9 mouse cellular contexts compared by ENCODE assay signal in the genomic region with DNA sequence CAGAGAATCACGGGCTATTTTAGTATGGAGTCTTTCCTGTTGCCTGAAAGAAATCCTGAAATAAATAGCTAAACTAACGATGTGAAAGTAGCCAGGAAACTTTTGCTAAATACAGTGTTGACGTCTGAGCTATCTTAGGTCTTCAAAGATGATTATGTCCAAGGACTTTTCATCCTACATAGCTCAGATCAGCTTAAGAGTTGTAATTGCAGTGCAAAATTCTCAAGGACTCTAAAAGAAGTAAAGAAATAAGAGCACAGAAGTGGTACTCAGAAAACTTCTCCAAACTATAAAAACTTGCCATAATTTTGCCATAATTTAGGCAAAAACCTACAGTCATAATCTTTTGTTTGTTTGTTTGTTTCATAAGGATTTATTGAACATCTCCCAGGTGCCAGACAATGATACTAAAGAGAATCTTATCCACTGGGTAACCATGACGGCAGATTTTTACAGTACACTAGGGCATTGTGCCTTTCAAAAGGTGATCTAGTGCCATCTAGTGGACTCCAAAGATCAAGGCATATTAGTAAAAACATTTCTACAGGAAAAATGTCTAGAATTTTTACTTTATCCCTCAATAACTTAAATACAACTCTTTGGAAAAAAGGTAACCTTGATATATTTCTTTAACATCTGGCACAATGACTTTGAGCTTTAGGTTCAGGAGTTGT. TPM values are rescaled to one million over a fixed set of nuclear protein-coding genes. Genes with fewer than 3 reads are reported as not detected.
DNase-seq lines count a peak whose midpoint lies in the region; ATAC-seq and TF ChIP-seq lines count a peak whose summit lies in the region.
"Had no signal": no experiment of that assay in that cellular context is flagged by ENCODE, and none has a peak within 500 bp of the region (broad histone marks: within the 10 kb centered on the region; RNA-seq: fewer than 3 reads in every experiment).

No protein-coding gene starts in this region.

- no peak for ATAC-seq in liver, postnatal 0 days
- no peak for ATAC-seq in liver, embryonic 11.5 days (replicated peaks; ENCODE audit: low FRiP score)
- ATAC-seq in forebrain, embryonic 14.5 days, result peak; percentile 83
- peak; percentile 85 for ATAC-seq in neural tube, embryonic 13.5 days (ENCODE audit: low read depth)

- no peak for TF ChIP-seq POLR2A in cerebellum, adult 2 months (IDR thresholded peaks at IDR 0.05; ENCODE audit: borderline replicate concordance, insufficient read depth, low read length)
- no peak for TF ChIP-seq POLR2A in thymus, adult 2 months (IDR thresholded peaks at IDR 0.05; ENCODE audit: control insufficient read depth, extremely low read depth, insufficient read depth, low read length, poor library complexity)

- peak in 1 of 2 experiments; percentile 4 for DNase-seq in cerebellum, adult 2 months
- no peak for DNase-seq in cerebellum, postnatal 4 days (ENCODE audit: low spot score in 2 of 2)
- no peak for DNase-seq in liver, postnatal 0 days
- no peak for DNase-seq in liver, embryonic 11.5 days (ENCODE audit: low spot score)
- peak; percentile 82 for DNase-seq in forebrain, embryonic 14.5 days (ENCODE audit: low spot score)
- no peak for DNase-seq in adrenal gland, postnatal 36 days
- no peak for DNase-seq in thymus, adult 2 months

- H3K27ac ChIP-seq in cerebellum, adult 2 months (ENCODE audit: insufficient read depth, low read length), result no peak overlapping the region
- H3K27ac ChIP-seq in liver, postnatal 0 days (ENCODE audit: low read depth), result no peak overlapping the region
- H3K27ac ChIP-seq in liver, embryonic 11.5 days (ENCODE audit: low read depth, low read length), result no peak overlapping the region
- H3K27ac ChIP-seq in forebrain, embryonic 14.5 days (ENCODE audit: low read depth, low read length), result no peak overlapping the region
- H3K27ac ChIP-seq in neural tube, embryonic 13.5 days (replicated peaks), result no peak overlapping the region
- no peak overlapping the region for H3K27ac ChIP-seq in thymus, adult 2 months (ENCODE audit: control insufficient read depth, insufficient read depth, low read length)
- H3K27ac ChIP-seq: lung, embryonic 15.5 days had no signal

- peak; percentile 25; the same call in 1 of the 2 replicates for TF ChIP-seq CTCF in cerebellum, adult 2 months (IDR thresholded peaks at IDR 0.05; ENCODE audit: borderline replicate concordance, insufficient read depth, low read depth, low read length)
- TF ChIP-seq CTCF in liver, postnatal 0 days (IDR thresholded peaks at IDR 0.05; ENCODE audit: low read depth), result peak; percentile 43
- no peak for TF ChIP-seq CTCF in thymus, adult 2 months (IDR thresholded peaks at IDR 0.05; ENCODE audit: borderline replicate concordance, control insufficient read depth, extremely low read depth, insufficient read depth, low read length, poor library complexity)

- H3K4me3 ChIP-seq in cerebellum, adult 2 months (replicated peaks; ENCODE audit: insufficient read depth, low read depth, low read length), result no peak overlapping the region
- no peak overlapping the region for H3K4me3 ChIP-seq in liver, postnatal 0 days (ENCODE audit: low read depth, low read length)
- H3K4me3 ChIP-seq in liver, embryonic 11.5 days (ENCODE audit: low read depth, low read length), result no peak overlapping the region
- no peak overlapping the region for H3K4me3 ChIP-seq in forebrain, embryonic 14.5 days (ENCODE audit: low read depth, low read length)
- H3K4me3 ChIP-seq in neural tube, embryonic 13.5 days, result no peak overlapping the region
- H3K4me3 ChIP-seq in thymus, adult 2 months (ENCODE audit: control insufficient read depth, insufficient read depth, low read length), result no peak overlapping the region
- H3K4me3 ChIP-seq: lung, embryonic 15.5 days had no signal

- H3K27me3 ChIP-seq in cerebellum, adult 2 months (ENCODE audit: control insufficient read depth, insufficient read depth, low read length), result no peaks in the 10 kb centered on the region
- H3K27me3 ChIP-seq in liver, postnatal 0 days (ENCODE audit: insufficient read depth, low read length), result no peaks in the 10 kb centered on the region
- no peaks in the 10 kb centered on the region for H3K27me3 ChIP-seq in liver, embryonic 11.5 days (replicated peaks; ENCODE audit: control insufficient read depth, insufficient read depth, low read length)
- no peaks in the 10 kb centered on the region for H3K27me3 ChIP-seq in forebrain, embryonic 14.5 days (replicated peaks; ENCODE audit: control insufficient read depth, insufficient read depth, low read length)
- H3K27me3 ChIP-seq in neural tube, embryonic 13.5 days, result no peaks in the 10 kb centered on the region
- H3K27me3 ChIP-seq in thymus, adult 2 months (ENCODE audit: control insufficient read depth, insufficient read depth, low read length), result no peaks in the 10 kb centered on the region
- H3K27me3 ChIP-seq: lung, embryonic 15.5 days had no signal

- TF ChIP-seq EP300 in liver, postnatal 0 days (IDR thresholded peaks at IDR 0.05; ENCODE audit: low read depth), result no peak

- no peaks in the 10 kb centered on the region for H3K36me3 ChIP-seq in liver, postnatal 0 days (replicated peaks; ENCODE audit: insufficient read depth, low read length)
- no peaks in the 10 kb centered on the region for H3K36me3 ChIP-seq in liver, embryonic 11.5 days (ENCODE audit: control insufficient read depth, insufficient read depth, low read length)
- H3K36me3 ChIP-seq in forebrain, embryonic 14.5 days (ENCODE audit: control insufficient read depth, insufficient read depth, low read length), result no peaks in the 10 kb centered on the region
- H3K36me3 ChIP-seq in neural tube, embryonic 13.5 days, result no peaks in the 10 kb centered on the region
- no peaks in the 10 kb centered on the region for H3K36me3 ChIP-seq in thymus, adult 2 months (ENCODE audit: control insufficient read depth, insufficient read depth, low read length)
- H3K36me3 ChIP-seq: lung, embryonic 15.5 days had no signal

- H3K9ac ChIP-seq in liver, postnatal 0 days (replicated peaks), result no peak overlapping the region
- H3K9ac ChIP-seq in liver, embryonic 11.5 days (ENCODE audit: low read depth, low read length), result no peak overlapping the region
- no peak overlapping the region for H3K9ac ChIP-seq in forebrain, embryonic 14.5 days (ENCODE audit: low read length)
- H3K9ac ChIP-seq in neural tube, embryonic 13.5 days, result no peak overlapping the region
- H3K9ac ChIP-seq: lung, embryonic 15.5 days had no signal

- no peaks in the 10 kb centered on the region for H3K4me1 ChIP-seq in cerebellum, adult 2 months (ENCODE audit: control insufficient read depth, insufficient read depth, low read length)
- H3K4me1 ChIP-seq in liver, postnatal 0 days (ENCODE audit: insufficient read depth), result no peaks in the 10 kb centered on the region
- H3K4me1 ChIP-seq in liver, embryonic 11.5 days (replicated peaks; ENCODE audit: control insufficient read depth, insufficient read depth, low read length), result no peaks in the 10 kb centered on the region
- H3K4me1 ChIP-seq in forebrain, embryonic 14.5 days (ENCODE audit: control insufficient read depth, insufficient read depth, low read length), result no peaks in the 10 kb centered on the region
- H3K4me1 ChIP-seq in neural tube, embryonic 13.5 days (replicated peaks), result no peaks in the 10 kb centered on the region
- no peaks in the 10 kb centered on the region for H3K4me1 ChIP-seq in thymus, adult 2 months (replicated peaks; ENCODE audit: control insufficient read depth, insufficient read depth, low read length)
- H3K4me1 ChIP-seq: lung, embryonic 15.5 days had no signal

- H3K9me3 ChIP-seq in liver, postnatal 0 days (ENCODE audit: low read length), result no peaks in the 10 kb centered on the region
- H3K9me3 ChIP-seq in liver, embryonic 11.5 days (ENCODE audit: control insufficient read depth, low read length), result no peaks in the 10 kb centered on the region
- H3K9me3 ChIP-seq in forebrain, embryonic 14.5 days (replicated peaks; ENCODE audit: control insufficient read depth, low read length), result no peaks in the 10 kb centered on the region
- H3K9me3 ChIP-seq in neural tube, embryonic 13.5 days, result no peaks in the 10 kb centered on the region
- H3K9me3 ChIP-seq: lung, embryonic 15.5 days had no signal

- 58% methylated on average over 4 of the region's 4 CpGs for WGBS in cerebellum, adult 2 months
- WGBS in liver, postnatal 0 days (ENCODE audit: insufficient replicate concordance), result 41% methylated on average over 4 of the region's 4 CpGs
- 47% methylated on average over 4 of the region's 4 CpGs for WGBS in liver, embryonic 11.5 days
- WGBS in forebrain, embryonic 14.5 days, result 32% methylated on average over 4 of the region's 4 CpGs
- WGBS in neural tube, embryonic 13.5 days, result 55% methylated on average over 4 of the region's 4 CpGs
- WGBS in thymus, adult 2 months, result 56% methylated on average over 4 of the region's 4 CpGs

- no peak overlapping the region for H3K4me2 ChIP-seq in liver, postnatal 0 days (ENCODE audit: low read depth, low read length)
- no peak overlapping the region for H3K4me2 ChIP-seq in liver, embryonic 11.5 days
- H3K4me2 ChIP-seq in forebrain, embryonic 14.5 days (ENCODE audit: low read length), result no peak overlapping the region
- H3K4me2 ChIP-seq in neural tube, embryonic 13.5 days, result no peak overlapping the region
- H3K4me2 ChIP-seq: lung, embryonic 15.5 days had no signal

RNA-seq across cellular contexts. Expression of gene Lrriq1, which starts 41.3 kb away (rescaled TPM):
- 0.44 and 0.57 TPM in 2 replicates for polyA plus RNA-seq in cerebellum, adult 2 months (2012; rRNA removed)
- not detected in 2 replicates for polyA plus RNA-seq in liver, postnatal 0 days (2015; fragmentation: Nextera tagmentation; extraction: Ambion mirVana)
- polyA plus RNA-seq in liver, embryonic 11.5 days (2014; fragmentation: Nextera tagmentation; extraction: Ambion mirVana), result not detected in 2 replicates
- 2.5 and 2.8 TPM in 2 replicates for polyA plus RNA-seq in forebrain, embryonic 14.5 days (2014; fragmentation: Nextera tagmentation; extraction: Ambion mirVana)
- polyA plus RNA-seq in neural tube, embryonic 13.5 days (2015; fragmentation: Nextera tagmentation; extraction: Ambion mirVana), result 1.6 and 1.9 TPM in 2 replicates
- total RNA-seq in adrenal gland, postnatal 36 days (2021), result under 1 TPM; 0.30 TPM
- 0.05 and 0.15 TPM in 2 replicates for polyA plus RNA-seq in thymus, adult 2 months (2012; rRNA removed)

Comparison
In these comparisons a context has a peak if more than half of its experiments do, and no peak if none do; other contexts are left out.
1. ATAC-seq: peak in forebrain, embryonic 14.5 days (single experiment) and neural tube, embryonic 13.5 days (single experiment); none in liver, postnatal 0 days (single experiment) and liver, embryonic 11.5 days (single experiment).